Mouse (Mus musculus) c-Kit-positive CD71-positive TER-119-negative erythroid progenitor cells, embryonic 14.5 days (primary cell): ENCODE data around the gene Pi4ka.

ENCODE experiments used
- DNase-seq: peaks from one replicate; pipeline ENCODE4 v3.0.0-alpha.2; 2013; ENCODE audit warnings: low read depth

Gene Pi4ka

DNA sequence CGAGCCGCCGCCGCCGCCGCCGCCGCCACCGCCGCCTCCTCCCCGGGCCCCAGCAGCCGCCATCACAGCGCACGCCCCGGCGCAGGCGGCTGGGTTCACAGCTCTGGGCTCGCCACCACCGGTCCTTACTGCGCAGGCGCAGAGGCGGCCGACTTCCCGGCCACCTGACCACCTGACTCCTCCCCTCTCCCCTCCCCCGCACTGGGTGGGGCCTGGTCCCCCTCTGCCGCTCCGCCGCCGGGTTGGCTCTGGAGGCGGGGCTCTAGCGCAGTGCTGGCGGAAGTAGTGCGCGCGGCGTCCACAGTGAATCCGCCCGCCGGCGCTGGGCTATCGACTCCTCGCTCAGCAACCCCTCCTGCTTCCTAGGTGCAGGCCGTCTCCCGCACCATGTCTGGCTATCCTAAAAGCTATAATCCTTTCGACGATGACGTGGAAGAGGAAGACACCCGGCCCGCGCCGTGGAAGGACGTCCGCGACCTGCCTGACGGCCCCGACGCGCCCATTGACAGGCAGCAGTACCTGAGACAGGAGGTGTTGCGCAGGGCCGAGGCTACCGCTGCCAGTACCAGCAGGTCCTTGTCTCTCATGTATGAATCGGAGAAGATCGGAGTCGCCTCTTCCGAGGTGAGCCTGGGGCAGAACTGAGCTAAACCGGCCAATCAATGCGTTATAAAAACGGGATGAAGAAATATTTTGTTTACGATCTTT lies at the start of gene Pi4ka, which contains the start of gene Snap29:
Gene Pi4ka (minus strand): TSS at position 579 of the 708 bp plus-strand sequence.
Gene Snap29 (plus strand): TSS at position 251 of the 708 bp plus-strand sequence.
- DNase-seq: peak; percentile 98

GRCm38 (mm10) chr16:17452373-17452715 lies 46.2 kb upstream of the Pi4ka start:
- DNase-seq: no peak

DNA sequence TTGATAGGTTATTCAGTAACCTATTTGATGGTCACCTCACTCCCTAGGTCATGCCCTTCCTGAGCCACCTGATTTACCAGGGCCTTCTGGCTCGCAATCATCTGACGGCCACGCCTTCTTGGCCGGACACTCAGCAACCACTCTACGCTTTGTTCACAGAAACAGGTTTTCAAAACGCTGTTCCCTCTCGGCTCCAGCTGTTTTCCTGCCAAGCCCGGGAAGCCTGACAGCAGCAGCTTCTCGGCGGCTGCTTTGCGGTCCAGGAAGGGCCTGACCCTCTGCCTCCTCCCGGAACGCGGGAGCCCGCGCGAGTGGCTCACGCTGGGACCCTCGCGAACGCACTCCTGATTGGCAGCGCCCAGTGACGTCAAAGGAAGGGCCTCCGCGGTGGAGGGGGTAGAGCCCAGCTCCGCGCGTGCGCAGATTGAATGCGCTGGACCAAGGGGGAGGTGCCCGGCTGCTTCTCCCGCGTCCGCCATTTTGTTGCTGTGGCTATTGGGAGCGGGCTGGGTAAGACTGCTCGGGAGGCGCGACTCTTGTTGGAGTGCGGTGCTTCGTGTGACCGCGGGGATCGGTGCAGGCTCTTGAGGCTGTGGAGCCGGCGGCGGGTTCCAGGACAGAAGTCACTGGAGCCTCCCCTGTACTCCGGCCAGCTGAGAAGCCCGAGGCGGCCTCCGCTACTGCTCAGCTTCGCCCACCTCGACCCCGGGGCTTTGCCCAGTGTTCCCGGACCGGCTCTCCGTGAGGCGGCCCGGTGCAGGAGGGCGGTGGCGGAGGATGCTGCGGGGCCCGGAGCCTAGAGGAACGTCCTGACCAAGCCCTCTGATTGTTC lies 45.6 kb upstream of the Pi4ka start, which contains the start of gene Crkl:
Gene Crkl (plus strand): TSS at position 447 of the 832 bp plus-strand sequence.
- peak; percentile 96 for DNase-seq

- DNase-seq: no peak
Observed at GRCm38 (mm10) chr16:17432576-17432975, 26.5 kb upstream of the Pi4ka start.

DNA sequence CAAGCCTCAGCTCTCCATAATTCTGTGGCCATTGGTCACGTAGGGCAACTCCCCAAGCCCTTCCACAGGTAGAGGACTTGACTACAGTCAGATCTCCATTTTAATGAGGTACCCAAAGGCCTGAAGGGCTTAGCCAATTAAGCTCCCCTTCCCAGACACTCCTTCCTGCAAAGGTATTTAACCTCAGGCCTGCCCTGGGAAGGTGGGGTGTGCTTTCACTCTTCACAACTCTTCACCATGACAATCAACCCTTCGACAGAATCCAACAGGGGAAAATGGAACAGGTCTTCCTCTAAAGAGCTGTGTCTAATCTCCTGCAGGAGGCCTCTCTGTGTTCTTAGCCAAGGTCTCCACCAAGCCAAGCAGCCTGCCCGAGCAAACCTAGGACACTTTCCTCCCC lies 16.9 kb upstream of the Pi4ka start:
- no peak for DNase-seq

GRCm38 (mm10) chr16:17410209-17410608 lies 4.1 kb upstream of the Pi4ka start:
- no peak for DNase-seq

DNA sequence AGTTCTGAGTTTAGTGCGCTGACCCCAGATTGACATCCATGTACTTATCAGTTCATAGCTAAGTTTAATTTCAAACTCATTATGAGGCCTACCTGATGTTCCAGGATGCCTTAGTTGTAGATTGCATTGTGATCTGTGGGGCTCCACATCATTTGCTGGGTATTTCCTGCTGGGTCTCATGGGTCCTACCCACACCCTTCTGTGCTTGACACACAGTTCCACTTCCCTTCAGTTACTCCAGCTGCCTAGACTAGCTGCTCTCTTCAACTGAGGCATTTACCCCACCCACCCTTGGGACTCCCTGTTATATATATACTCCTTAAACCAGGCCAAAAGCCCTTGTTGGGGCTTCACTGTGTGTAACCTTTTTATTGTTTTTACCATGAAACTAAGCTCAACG lies 2.9 kb upstream of the Pi4ka start:
- DNase-seq: no peak

DNA sequence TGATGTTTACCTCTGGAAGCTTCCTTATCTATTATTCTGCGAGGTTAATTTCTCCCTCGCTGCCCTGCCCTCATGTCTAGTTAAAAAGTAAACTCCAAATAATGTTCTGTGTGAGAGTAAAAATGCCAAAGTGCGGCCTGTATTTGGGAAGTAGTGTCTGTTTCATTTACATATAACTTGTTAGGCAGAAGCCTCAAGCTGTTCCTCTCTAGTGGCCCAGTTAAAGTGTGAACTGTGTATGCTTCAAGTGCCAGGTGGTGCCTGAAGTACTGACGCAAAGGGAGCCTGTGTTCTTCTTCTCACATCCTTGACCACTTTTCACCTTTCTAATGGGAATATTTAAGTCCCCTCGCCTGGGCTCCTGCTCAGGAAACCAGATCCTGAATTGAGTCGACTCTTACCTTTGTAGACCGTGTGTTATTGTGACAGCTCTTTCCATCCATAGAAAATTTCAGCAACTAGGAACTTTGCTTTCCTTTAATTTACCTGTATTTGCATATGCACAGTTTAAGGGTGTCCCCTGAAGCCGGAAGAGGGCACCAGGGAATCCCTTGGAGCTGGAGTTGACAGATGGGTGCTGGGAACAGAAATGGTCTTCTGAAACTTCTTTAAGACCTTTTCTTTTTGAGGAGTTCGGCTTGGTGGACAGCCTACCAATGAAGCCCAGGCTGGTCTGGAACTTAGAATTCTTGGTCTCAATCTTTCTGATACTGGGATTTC lies 558 bp upstream of the Pi4ka start:
- peak; percentile 20 for DNase-seq

DNA sequence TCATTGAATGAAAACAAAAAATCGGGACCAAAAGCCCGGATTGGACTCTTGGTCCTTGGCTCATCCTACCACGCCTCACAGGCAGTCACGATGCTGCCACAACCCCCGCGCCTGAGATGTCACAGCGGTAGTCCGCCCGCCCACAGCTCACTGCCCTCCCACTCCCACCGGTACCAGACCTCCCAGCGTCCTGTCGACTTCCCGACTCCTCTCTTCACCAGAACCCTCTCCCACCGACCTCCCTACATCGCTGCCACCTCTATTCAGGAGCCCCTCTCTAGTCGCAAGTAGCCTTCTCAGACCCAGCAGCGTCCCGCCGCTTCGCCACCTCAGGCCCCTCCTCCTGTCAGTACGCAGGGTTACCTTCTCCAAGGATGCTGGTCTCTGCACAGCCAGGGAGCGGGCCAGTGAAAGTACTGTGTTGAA lies 830 bp downstream of the Pi4ka start:
- DNase-seq: peak; percentile 35

DNA sequence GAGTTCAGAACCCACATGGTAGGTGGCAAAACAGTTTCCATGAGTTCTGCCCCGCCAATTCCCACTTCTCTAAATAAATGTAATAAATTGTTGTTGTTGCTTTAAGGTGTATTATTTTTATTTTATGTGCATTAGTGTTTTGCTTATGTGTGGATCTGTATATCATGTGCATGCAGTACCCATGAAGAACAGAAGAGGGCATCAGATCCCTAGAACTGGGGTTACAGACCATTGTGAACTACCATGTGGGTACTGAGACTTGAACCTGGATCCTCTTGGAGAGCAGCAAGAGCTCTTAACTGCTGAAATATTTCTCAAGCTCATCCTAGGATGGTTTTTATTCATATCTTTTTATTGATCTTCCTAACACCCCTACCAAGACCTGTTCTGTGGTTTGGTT lies 3.3 kb downstream of the Pi4ka start:
- DNase-seq: peak; percentile 55

GRCm38 (mm10) chr16:17392784-17393183 lies 13.3 kb downstream of the Pi4ka start:
- no peak for DNase-seq

DNA sequence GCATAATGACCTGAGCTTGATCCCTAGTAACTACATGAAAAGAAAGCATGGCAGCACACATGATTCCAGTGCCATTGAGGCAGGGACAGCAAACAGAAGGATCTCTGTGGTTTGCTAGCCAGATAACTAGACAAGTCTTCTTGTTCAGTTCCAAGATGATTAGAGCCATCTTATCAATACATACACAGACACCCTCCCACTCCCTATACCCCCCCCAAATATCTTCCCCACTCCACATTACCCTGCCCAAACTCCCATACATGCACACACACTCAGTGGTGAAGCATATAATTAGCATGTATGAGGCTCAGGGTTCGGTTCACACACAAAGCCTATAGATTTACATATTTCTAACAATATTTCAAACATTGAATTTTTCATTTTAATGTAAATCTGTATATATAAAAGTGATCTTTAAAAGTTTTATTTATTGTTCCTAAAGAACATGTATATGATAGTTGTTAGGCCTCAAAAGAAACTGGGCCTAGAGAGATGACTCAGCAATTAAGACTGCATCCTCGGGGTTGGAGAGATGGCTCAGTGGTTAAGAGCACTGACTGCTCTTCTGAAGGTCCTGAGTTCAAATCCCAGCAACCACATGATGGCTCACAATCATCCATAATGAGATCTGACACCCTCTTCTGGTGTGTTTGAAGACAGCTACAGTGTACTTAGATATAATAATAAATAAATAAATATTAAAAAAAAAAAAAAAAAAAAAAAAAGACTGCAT lies 22.4 kb downstream of the Pi4ka start:
- peak; percentile 22 for DNase-seq

GRCm38 (mm10) chr16:17382306-17382705 lies 23.8 kb downstream of the Pi4ka start:
- DNase-seq: no peak

- no peak for DNase-seq
Observed at GRCm38 (mm10) chr16:17358787-17359186, 47.3 kb downstream of the Pi4ka start.

GRCm38 (mm10) chr16:17356031-17356430 lies 50.1 kb downstream of the Pi4ka start:
- no peak for DNase-seq

GRCm38 (mm10) chr16:17346766-17347165 lies 59.3 kb downstream of the Pi4ka start:
- DNase-seq: no peak

- DNase-seq: no peak
Observed at GRCm38 (mm10) chr16:17345813-17346155, 60.3 kb downstream of the Pi4ka start.

- DNase-seq: no peak
Observed at GRCm38 (mm10) chr16:17345141-17345812, 60.8 kb downstream of the Pi4ka start.

- DNase-seq: no peak
Observed at GRCm38 (mm10) chr16:17341847-17342246, 64.3 kb downstream of the Pi4ka start.

GRCm38 (mm10) chr16:17340705-17341104 lies 65.4 kb downstream of the Pi4ka start:
- no peak for DNase-seq

- DNase-seq: no peak
Observed at GRCm38 (mm10) chr16:17339701-17340100, 66.4 kb downstream of the Pi4ka start.
